Mouse (Mus musculus) bone marrow macrophage, adult 2 months (primary cell): ENCODE results near the gene 1700010I14Rik.

Experiments
- CTCF ChIP-seq: IDR thresholded peaks from 2 replicates; pipeline ENCODE4 v1.5.1; 2012; ENCODE audit warnings: low read depth, mild to moderate bottlenecking, low read length, moderate library complexity
- POLR2A ChIP-seq: IDR thresholded peaks from 2 replicates; pipeline ENCODE4 v1.6.1; 2012; ENCODE audit warnings: mild to moderate bottlenecking, low read depth, low read length, borderline replicate concordance

DNA sequence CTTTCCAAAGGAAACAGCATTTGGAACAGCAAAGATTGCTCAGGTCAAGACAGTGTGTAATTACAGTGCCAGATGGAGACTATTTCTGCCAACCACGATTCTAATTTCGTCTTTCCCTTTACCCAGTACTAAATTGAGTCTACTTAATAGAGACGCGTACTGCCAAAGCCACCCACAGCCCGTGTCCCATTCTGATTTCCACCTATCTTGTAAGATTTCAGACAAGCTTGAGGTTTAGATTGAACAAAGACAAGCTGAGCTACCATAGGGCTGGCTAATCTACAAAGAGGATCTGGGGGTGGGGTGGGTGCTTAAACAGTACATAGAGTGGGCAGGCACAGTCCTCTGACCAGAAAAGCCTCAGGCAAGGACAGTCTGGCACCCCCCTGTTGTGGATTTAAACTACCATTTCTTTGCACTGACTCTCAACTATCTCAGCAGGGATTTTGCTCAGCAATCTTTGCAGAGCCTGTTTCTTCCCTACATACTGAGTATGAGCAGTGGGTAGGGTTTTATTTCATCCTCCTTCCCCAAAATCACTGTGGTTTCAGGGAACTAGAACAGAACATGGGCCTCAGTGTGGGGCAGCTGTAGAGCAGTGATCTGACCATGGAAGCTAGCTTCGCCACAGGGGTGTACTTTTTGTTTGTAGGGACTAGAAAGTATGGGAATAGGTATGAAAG, 44.4 kb downstream of the 1700010I14Rik start:
- TF ChIP-seq CTCF (no peak), POLR2A (no peak)
